ENCODE assay signal across 11 mouse cellular contexts in genomic region chr5:24343379-24343778, GRCm38 (mm10). TPM values are rescaled to one million over a fixed set of nuclear protein-coding genes. Genes with fewer than 3 reads are reported as not detected.
DNase-seq lines count a peak whose midpoint lies in the region; ATAC-seq and TF ChIP-seq lines count a peak whose summit lies in the region.
"Had no signal": no experiment of that assay in that cellular context is flagged by ENCODE, and none has a peak within 500 bp of the region (broad histone marks: within the 10 kb centered on the region; RNA-seq: fewer than 3 reads in every experiment).

No protein-coding gene starts in this region.

- no peak for TF ChIP-seq EP300 in heart, adult 2 months (IDR thresholded peaks at IDR 0.05; ENCODE audit: insufficient read depth, low read depth, low read length)
- TF ChIP-seq EP300 in liver, embryonic 14.5 days (IDR thresholded peaks at IDR 0.05; ENCODE audit: low read depth) = no peak

- no peak overlapping the region for H3K9ac ChIP-seq in heart, adult 2 months (ENCODE audit: low read depth, low read length)
- no peak overlapping the region; the same call in 1 of the 2 replicates for H3K9ac ChIP-seq in neural tube, embryonic 11.5 days (ENCODE audit: low read length)
- H3K9ac ChIP-seq in liver, embryonic 14.5 days (replicated peaks) = no peak overlapping the region
- no peak overlapping the region for H3K9ac ChIP-seq in neural tube, embryonic 15.5 days (replicated peaks)

- no peaks in the 10 kb centered on the region for H3K79me2 ChIP-seq in heart, adult 2 months (replicated peaks; ENCODE audit: control insufficient read depth, insufficient read depth, low read length)

- no peak for TF ChIP-seq CTCF in heart, adult 2 months (IDR thresholded peaks at IDR 0.05)
- TF ChIP-seq CTCF in liver, embryonic 14.5 days (IDR thresholded peaks at IDR 0.05; ENCODE audit: low read depth) = no peak

- no peak overlapping the region for H3K4me3 ChIP-seq in heart, adult 2 months
- no peak overlapping the region for H3K4me3 ChIP-seq in neural tube, embryonic 11.5 days (ENCODE audit: low read depth, low read length)
- no peak overlapping the region for H3K4me3 ChIP-seq in liver, embryonic 14.5 days (ENCODE audit: insufficient read depth in 1 of 2, low read depth in 2 of 2, low read length in 2 of 2)
- no peak overlapping the region for H3K4me3 ChIP-seq in neural tube, embryonic 15.5 days (replicated peaks)

- no peaks in the 10 kb centered on the region for H3K9me3 ChIP-seq in neural tube, embryonic 11.5 days (ENCODE audit: control insufficient read depth, low read length)
- no peaks in the 10 kb centered on the region for H3K9me3 ChIP-seq in liver, embryonic 14.5 days (ENCODE audit: control insufficient read depth, low read length)
- no peaks in the 10 kb centered on the region for H3K9me3 ChIP-seq in neural tube, embryonic 15.5 days (replicated peaks)

- intact Hi-C loops in heart, adult 2 months (cut with DNase I) = no loop called here

- no peak for ATAC-seq in neural tube, embryonic 11.5 days (ENCODE audit: insufficient read depth, low FRiP score, low TSS enrichment)
- 0 out of 2 replicates have a peak, but pooled peaks have one; percentile 7 for ATAC-seq in liver, embryonic 14.5 days (ENCODE audit: insufficient read depth)
- no peak for ATAC-seq in neural tube, embryonic 15.5 days (ENCODE audit: low FRiP score)

- DNase-seq in heart, adult 11 months = peak; percentile 88
- no peak for DNase-seq in heart, adult 2 months
- DNase-seq in neural tube, embryonic 11.5 days (ENCODE audit: low spot score) = no peak
- no peak for DNase-seq in neural tube, embryonic 10.5 days (ENCODE audit: extremely low spot score, low spot score)
- no peak for DNase-seq in liver, embryonic 14.5 days (ENCODE audit: low read depth in 3 of 3, low spot score in 3 of 3)
- no peak for DNase-seq in right cerebral cortex, postnatal 14 days
- DNase-seq in ovary, postnatal 36 days (ENCODE audit: low spot score) = no peak
- DNase-seq: adrenal gland, adult 2 months; cerebellum, adult 11-12 months; kidney, adult 11 months had no signal

- H3K27ac ChIP-seq in heart, adult 2 months = no peak overlapping the region; the same call in 1 of the 2 replicates
- peak overlapping the region; percentile 98 for H3K27ac ChIP-seq in neural tube, embryonic 11.5 days (ENCODE audit: low read depth, low read length)
- no peak overlapping the region for H3K27ac ChIP-seq in liver, embryonic 14.5 days
- peak overlapping the region; percentile 86 for H3K27ac ChIP-seq in neural tube, embryonic 15.5 days (replicated peaks)

- H3K27me3 ChIP-seq in heart, adult 2 months (ENCODE audit: control insufficient read depth, insufficient read depth, low read length) = no peaks in the 10 kb centered on the region
- H3K27me3 ChIP-seq in neural tube, embryonic 11.5 days (ENCODE audit: control insufficient read depth, insufficient read depth, low read length) = no peaks in the 10 kb centered on the region
- peaks cover 3% of the 10 kb centered on the region for H3K27me3 ChIP-seq in liver, embryonic 14.5 days (ENCODE audit: control insufficient read depth, insufficient read depth, low read length)
- no peaks in the 10 kb centered on the region for H3K27me3 ChIP-seq in neural tube, embryonic 15.5 days (replicated peaks)

- H3K4me2 ChIP-seq in neural tube, embryonic 11.5 days (ENCODE audit: low read depth) = no peak overlapping the region
- no peak overlapping the region for H3K4me2 ChIP-seq in liver, embryonic 14.5 days (ENCODE audit: low read depth)
- H3K4me2 ChIP-seq in neural tube, embryonic 15.5 days = peak overlapping the region; percentile 41; the same call in 1 of the 2 replicates

- H3K36me3 ChIP-seq in heart, adult 2 months (ENCODE audit: control insufficient read depth, insufficient read depth, low read length) = 0 out of 2 replicates have a peak, but pooled peaks cover 2% of the 10 kb centered on the region
- H3K36me3 ChIP-seq in neural tube, embryonic 11.5 days (ENCODE audit: control insufficient read depth, insufficient read depth, low read length) = no peaks in the 10 kb centered on the region
- H3K36me3 ChIP-seq in liver, embryonic 14.5 days (replicated peaks; ENCODE audit: control insufficient read depth, insufficient read depth, low read depth) = no peaks in the 10 kb centered on the region
- peaks cover 6% of the 10 kb centered on the region; the same call in 1 of the 2 replicates for H3K36me3 ChIP-seq in neural tube, embryonic 15.5 days

- TF ChIP-seq POLR2A in heart, adult 2 months (IDR thresholded peaks at IDR 0.05; ENCODE audit: insufficient read depth, low read depth, low read length) = no peak

- H3K4me1 ChIP-seq in heart, adult 2 months (ENCODE audit: control insufficient read depth, insufficient read depth, low read length) = peaks cover 18% of the 10 kb centered on the region
- H3K4me1 ChIP-seq in neural tube, embryonic 11.5 days (ENCODE audit: control insufficient read depth, insufficient read depth, low read length) = peaks cover 38% of the 10 kb centered on the region
- peaks cover 5 to 20% of the 10 kb centered on the region in 2 experiments; a peak in 3 of 4 replicates for H3K4me1 ChIP-seq in liver, embryonic 14.5 days (replicated peaks; ENCODE audit: control insufficient read depth in 2 of 2, insufficient read depth in 2 of 2, low read length in 1 of 2)
- H3K4me1 ChIP-seq in neural tube, embryonic 15.5 days = peaks cover 37% of the 10 kb centered on the region

RNA-seq across cellular contexts. Expression of gene Kcnh2, which starts 8.0 kb away (rescaled TPM):
- total RNA-seq in heart, adult 2 months (2021) = 10 to 100 TPM; 59.3 to 68.5 TPM
- 119 and 121 TPM in 2 replicates for polyA plus RNA-seq in heart, adult 2 months (2012; rRNA removed)
- polyA plus RNA-seq in neural tube, embryonic 11.5 days (2014; fragmentation: Nextera tagmentation; extraction: Ambion mirVana) = 16.5 and 18.6 TPM in 2 replicates
- polyA plus RNA-seq in liver, embryonic 14.5 days (2012; rRNA removed) = 0.44 and 0.93 TPM in 2 replicates
- 0.05 and 0.28 TPM in 2 replicates for polyA plus RNA-seq in liver, embryonic 14.5 days (2014; fragmentation: Nextera tagmentation; extraction: Ambion mirVana)
- 12.7 and 18.2 TPM in 2 replicates for polyA plus RNA-seq in neural tube, embryonic 15.5 days (2015; fragmentation: Nextera tagmentation; extraction: Ambion mirVana)

RNA-seq across cellular contexts. Expression of gene Nos3, which starts 21.2 kb away (rescaled TPM):
- 10 to 100 TPM; 23.5 to 24.4 TPM for total RNA-seq in heart, adult 2 months (2021)
- polyA plus RNA-seq in heart, adult 2 months (2012; rRNA removed) = 26.3 and 30.7 TPM in 2 replicates
- 6.1 and 6.7 TPM in 2 replicates for polyA plus RNA-seq in neural tube, embryonic 11.5 days (2014; fragmentation: Nextera tagmentation; extraction: Ambion mirVana)
- 1.3 and 1.4 TPM in 2 replicates for polyA plus RNA-seq in liver, embryonic 14.5 days (2012; rRNA removed)
- 1.5 TPM in 2 replicates for polyA plus RNA-seq in liver, embryonic 14.5 days (2014; fragmentation: Nextera tagmentation; extraction: Ambion mirVana)
- 9.3 and 10.6 TPM in 2 replicates for polyA plus RNA-seq in neural tube, embryonic 15.5 days (2015; fragmentation: Nextera tagmentation; extraction: Ambion mirVana)

RNA-seq across cellular contexts. Expression of gene Atg9b, which starts 48.6 kb away (rescaled TPM):
- 1 to 10 TPM in 1 of 2 experiments, under 1 TPM in 1; 0.89 to 1.1 TPM for total RNA-seq in heart, adult 2 months (2021)
- 2.2 and 2.3 TPM in 2 replicates for polyA plus RNA-seq in heart, adult 2 months (2012; rRNA removed)
- polyA plus RNA-seq in neural tube, embryonic 11.5 days (2014; fragmentation: Nextera tagmentation; extraction: Ambion mirVana) = 0.54 and 0.89 TPM in 2 replicates
- 0.42 and 0.57 TPM in 2 replicates for polyA plus RNA-seq in liver, embryonic 14.5 days (2012; rRNA removed)
- 0.14 and 0.35 TPM in 2 replicates for polyA plus RNA-seq in liver, embryonic 14.5 days (2014; fragmentation: Nextera tagmentation; extraction: Ambion mirVana)
- 4.0 and 4.8 TPM in 2 replicates for polyA plus RNA-seq in neural tube, embryonic 15.5 days (2015; fragmentation: Nextera tagmentation; extraction: Ambion mirVana)

RNA-seq across cellular contexts. Expression of gene Abcb8, which starts 50.1 kb away (rescaled TPM):
- 10 to 100 TPM; 81.2 to 89.8 TPM for total RNA-seq in heart, adult 2 months (2021)
- 148 and 151 TPM in 2 replicates for polyA plus RNA-seq in heart, adult 2 months (2012; rRNA removed)
- polyA plus RNA-seq in neural tube, embryonic 11.5 days (2014; fragmentation: Nextera tagmentation; extraction: Ambion mirVana) = 45.8 and 47.0 TPM in 2 replicates
- 16.9 and 20.4 TPM in 2 replicates for polyA plus RNA-seq in liver, embryonic 14.5 days (2012; rRNA removed)
- polyA plus RNA-seq in liver, embryonic 14.5 days (2014; fragmentation: Nextera tagmentation; extraction: Ambion mirVana) = 18.0 and 19.5 TPM in 2 replicates
- 49.4 and 52.2 TPM in 2 replicates for polyA plus RNA-seq in neural tube, embryonic 15.5 days (2015; fragmentation: Nextera tagmentation; extraction: Ambion mirVana)

Comparison
In these comparisons a context has a peak if more than half of its experiments do, and no peak if none do; other contexts are left out.
1. H3K27ac ChIP-seq: peak in neural tube, embryonic 11.5 days (single experiment) and neural tube, embryonic 15.5 days (single experiment); none in heart, adult 2 months (single experiment) and liver, embryonic 14.5 days (single experiment).